Mouse (Mus musculus): ENCODE measurements at regions not wholly inside any gene's neighbourhood (a gene's known extent, or its start where the extent isn't known, plus 50 kb on each side); places are given as distances from the start of the nearest gene placed in this dataset.

DNA sequence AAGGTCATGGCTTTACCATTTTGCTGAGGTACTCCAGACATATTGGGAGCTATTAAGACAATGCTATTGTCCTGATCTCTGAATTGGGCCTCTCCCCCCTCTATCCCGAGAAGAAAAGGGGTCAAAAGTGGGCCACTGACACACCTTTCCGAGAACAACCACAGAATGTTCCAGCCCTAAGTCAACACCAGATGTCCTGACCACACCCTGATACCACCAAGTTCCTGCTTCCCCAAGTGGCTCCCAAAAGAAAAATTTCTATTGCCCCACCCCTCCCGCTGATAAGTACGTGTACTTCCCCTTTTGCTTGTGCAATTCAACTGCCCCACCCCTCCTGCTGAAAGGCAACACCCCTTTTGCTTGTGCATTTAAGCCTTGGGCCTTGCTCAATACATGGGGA lies 2431.7 kb downstream of the Pcdh9 start:
- H3K79me2 ChIP-seq (replicated peaks; ENCODE audit: control insufficient read depth, extremely low read depth, insufficient read depth, poor library complexity, severe bottlenecking) = no peaks in the 10 kb centered on the region
- in situ Hi-C loops (cut with MboI; ENCODE audit: low pct_ligation_motif_present, low pct_unique_long_range_greater_than_20kb, low sequenced_read_pairs) = no loop called here
- peaks cover 25% of the 10 kb centered on the region for H3K9me3 ChIP-seq (replicated peaks; ENCODE audit: low read length)
- no peaks in the 10 kb centered on the region for H3K36me3 ChIP-seq (replicated peaks in 1 of 2; ENCODE audit: control insufficient read depth in 1 of 2, insufficient read depth in 1 of 2, low read length in 1 of 2)
- no peak overlapping the region for H3K27ac ChIP-seq (ENCODE audit: insufficient read depth, low read depth)
- H3K27me3 ChIP-seq (replicated peaks) = no peaks in the 10 kb centered on the region
- H3K9ac ChIP-seq (ENCODE audit: insufficient read depth, low read depth) = no peak overlapping the region
- DNase-seq (ENCODE audit: extremely low read depth) = no peak
- H3K4me2 ChIP-seq (ENCODE audit: insufficient read depth, low read depth, poor library complexity, severe bottlenecking) = no peak overlapping the region
- dilution Hi-C loops (cut with MboI; ENCODE audit: extremely low pct_ligation_motif_present, extremely low pct_unique_long_range_greater_than_20kb, low sequenced_read_pairs) = no loop called here
- no peak for TF ChIP-seq RAD21 (IDR thresholded peaks at IDR 0.05; ENCODE audit: low read depth, low read length)
- TF ChIP-seq KAT2A (IDR thresholded peaks at IDR 0.05; ENCODE audit: insufficient replicate concordance, low read length) = no peak
- TF ChIP-seq USF2 (conservative IDR thresholded peaks at IDR 0.05; ENCODE audit: low read depth, low read length) = no peak
- TF ChIP-seq POLR2A (IDR thresholded peaks at IDR 0.05; ENCODE audit: low read depth, low read length) = no peak
- no peak for TF ChIP-seq CHD2 (IDR thresholded peaks at IDR 0.05; ENCODE audit: low read length)
- no peak for TF ChIP-seq RCOR1 (conservative IDR thresholded peaks at IDR 0.05; ENCODE audit: low read depth, low read length)
- no peak for TF ChIP-seq NRF1 (IDR thresholded peaks at IDR 0.05; ENCODE audit: low read depth, low read length)
- TF ChIP-seq ZKSCAN1 (IDR thresholded peaks at IDR 0.05; ENCODE audit: borderline replicate concordance, low read depth, low read length) = no peak
- TF ChIP-seq MYC (IDR thresholded peaks at IDR 0.05; ENCODE audit: low read depth, low read length) = no peak
- no peak overlapping the region for H3K4me3 ChIP-seq (replicated peaks in 1 of 3; ENCODE audit: low read depth in 2 of 3, low read length in 2 of 3, poor library complexity in 1 of 3)
- H3K4me1 ChIP-seq (ENCODE audit: control insufficient read depth in 1 of 2, insufficient read depth in 2 of 2) = no peaks in the 10 kb centered on the region
